Mouse (Mus musculus): ENCODE measurements around the gene Zfp524.

The Zfp524 gene

DNA sequence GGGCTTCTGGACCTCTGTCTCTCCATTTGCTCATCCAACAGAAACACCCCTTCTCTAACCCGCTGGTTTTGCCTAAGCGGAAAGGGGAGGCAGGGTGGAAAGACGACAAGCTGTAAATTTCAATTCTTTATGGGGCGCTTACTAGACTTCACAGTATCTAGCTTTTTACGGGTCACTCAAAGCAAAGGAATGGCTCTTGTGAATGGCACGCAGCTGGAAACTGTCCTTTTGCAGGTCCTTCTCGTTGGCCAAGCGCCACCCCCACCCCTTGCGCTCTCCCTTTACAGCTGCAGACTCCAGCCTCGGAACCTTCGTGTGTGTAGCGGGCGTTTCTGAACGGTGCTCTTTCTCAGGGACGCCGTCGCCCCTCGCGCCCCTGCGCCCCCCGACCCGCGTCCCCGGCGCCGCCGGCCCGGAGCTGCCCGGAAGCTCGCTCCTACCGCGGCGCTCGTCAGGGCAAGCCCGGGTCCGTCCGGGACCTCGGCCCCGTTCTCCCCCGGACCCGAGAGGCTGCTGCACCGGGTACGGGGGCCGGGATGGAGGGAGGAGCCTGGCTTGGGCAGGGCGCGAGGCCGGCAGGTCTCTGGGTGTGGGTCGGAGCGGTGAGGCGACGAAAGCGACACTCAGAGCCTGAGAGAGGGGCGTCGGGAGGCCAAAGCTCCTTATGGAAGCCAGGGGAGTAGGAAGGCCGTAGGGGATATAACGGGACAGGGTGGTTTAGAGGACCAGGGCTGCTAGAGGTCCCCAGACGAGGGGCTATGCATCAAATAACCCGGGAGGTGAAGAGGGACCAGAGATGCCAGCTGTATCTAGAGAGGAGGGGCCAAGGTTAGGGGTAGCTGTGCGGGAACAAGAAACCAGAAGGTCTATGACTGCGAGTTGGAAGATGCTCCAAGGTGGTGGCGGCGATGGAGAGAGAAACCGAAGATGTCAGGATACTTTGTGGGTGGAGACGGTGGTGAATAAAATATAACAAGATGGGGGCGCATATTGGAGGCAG is 37.3 kb downstream of the Zfp524 start, which contains the start of gene Zfp580:
Gene Zfp580, plus strand, starts transcription at position 346 of the 1,000 bp plus-strand sequence.
- DNase-seq (ENCODE audit: low spot score in 2 of 2): peak; percentile 74 to 78

- DNase-seq (ENCODE audit: low spot score in 2 of 2): no peak
Measured at GRCm38 (mm10) chr7:5052438-5052837, 38.2 kb downstream of the Zfp524 start.

DNA sequence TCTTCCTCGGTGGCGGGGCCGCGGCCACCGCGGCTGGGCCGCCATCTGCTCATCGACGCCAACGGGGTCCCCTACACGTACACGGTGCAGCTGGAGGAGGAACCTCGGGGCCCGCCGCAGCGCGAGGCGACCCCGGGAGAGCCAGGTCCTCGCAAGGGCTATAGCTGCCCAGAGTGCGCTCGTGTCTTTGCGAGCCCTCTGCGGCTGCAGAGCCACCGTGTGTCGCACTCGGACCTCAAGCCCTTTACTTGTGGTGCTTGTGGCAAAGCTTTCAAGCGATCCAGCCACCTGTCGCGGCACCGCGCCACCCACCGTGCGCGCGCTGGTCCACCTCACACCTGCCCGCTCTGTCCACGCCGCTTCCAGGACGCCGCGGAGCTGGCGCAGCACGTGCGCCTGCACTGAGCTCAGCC is 38.7 kb downstream of the Zfp524 start:
- no peak for DNase-seq (ENCODE audit: low spot score in 2 of 2)

DNA sequence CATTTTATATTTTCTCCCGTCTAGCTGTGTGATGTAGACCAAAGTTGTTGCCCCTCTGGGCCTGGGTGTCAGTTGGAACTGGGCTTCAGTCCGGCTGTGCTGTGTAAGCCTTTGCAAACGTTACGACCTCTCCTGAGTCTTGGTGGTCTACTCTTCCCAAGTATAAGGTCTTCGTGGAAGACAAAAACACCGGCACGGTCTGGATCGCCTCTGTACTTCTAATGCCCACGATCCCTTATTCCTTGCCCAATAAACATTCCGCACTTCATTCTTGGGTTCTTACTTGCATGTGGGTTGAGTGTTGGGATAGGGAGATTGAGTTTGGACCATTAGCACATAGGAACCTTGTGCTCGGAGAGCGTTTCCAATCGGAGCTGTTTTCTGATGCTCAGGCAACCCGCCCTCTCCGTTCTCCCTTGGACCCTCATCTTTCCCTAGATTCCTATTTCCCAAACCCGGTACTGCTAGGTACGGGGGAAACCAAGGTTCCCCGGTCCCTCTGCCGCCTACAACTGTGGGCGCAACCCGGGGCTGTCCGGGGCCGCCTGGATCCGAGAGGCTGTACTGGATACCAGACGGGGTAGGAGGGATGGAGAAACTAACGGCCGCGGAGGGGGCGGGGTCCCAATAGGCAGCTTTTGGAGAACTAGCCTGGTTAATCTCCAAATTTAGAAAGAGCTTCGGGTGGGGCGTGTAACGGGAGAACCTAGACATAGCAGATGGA is 39.4 kb downstream of the Zfp524 start:
- DNase-seq (ENCODE audit: low spot score in 2 of 2): no peak

DNA sequence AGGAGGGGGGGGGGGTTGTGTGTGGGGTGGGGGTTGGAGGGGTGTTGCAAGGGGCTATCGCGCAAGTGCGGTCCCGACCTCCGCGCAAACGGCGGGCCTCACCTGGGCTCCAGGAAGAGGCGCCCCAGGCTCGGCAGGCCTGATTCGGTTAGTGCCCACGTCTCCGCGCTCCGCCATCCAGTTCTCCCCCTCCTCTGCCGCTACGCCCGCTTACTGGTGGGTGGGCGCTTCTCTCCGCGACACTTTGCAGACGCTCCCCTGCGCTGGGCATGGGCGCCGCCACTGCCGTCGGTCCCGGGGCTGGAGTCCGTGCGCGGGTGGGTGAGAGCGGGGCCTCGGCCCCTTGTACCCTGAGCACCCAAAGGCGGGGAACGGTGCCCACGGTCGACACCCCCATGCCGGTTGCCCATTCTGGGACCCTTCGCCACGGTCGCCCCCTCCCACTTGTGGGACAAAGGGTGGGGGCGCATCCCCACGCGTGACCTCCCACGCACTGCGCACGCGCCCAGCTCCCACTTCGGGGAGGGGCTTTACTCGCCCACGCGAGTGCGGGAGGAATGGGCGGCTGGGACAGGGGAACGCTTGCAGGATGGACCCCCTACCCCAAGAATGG is 42.5 kb downstream of the Zfp524 start:
- DNase-seq (ENCODE audit: low spot score in 2 of 2): no peak

- DNase-seq (ENCODE audit: low spot score in 2 of 2): no peak
Measured at GRCm38 (mm10) chr7:5057381-5057780, 43.2 kb downstream of the Zfp524 start.

- DNase-seq (ENCODE audit: low spot score in 2 of 2): no peak
Measured at GRCm38 (mm10) chr7:5057804-5058203, 43.6 kb downstream of the Zfp524 start.

DNA sequence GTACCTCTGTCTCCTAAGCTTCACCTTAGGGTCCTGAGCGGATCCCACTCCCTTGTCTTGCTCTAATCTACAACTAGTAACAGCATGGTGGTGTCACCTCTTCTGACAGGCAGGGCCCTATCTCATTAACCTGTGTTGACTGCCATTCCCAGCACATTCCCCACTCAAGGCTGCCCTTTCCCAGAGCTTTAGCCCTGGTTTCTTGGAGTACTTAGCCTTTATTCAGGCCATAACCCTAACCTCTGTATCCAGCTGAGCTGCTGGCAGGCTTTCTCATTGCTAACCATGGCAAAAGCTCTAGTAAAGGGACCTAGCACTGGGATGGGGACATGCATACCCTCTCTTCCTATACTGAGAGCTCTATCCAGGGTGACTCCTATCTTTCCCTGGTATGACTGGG is 44.4 kb downstream of the Zfp524 start:
- DNase-seq (ENCODE audit: low spot score in 2 of 2): no peak

GRCm38 (mm10) chr7:5059421-5059820 is 45.2 kb downstream of the Zfp524 start:
- DNase-seq (ENCODE audit: low spot score in 2 of 2): no peak

GRCm38 (mm10) chr7:5060239-5060731 is 46.1 kb downstream of the Zfp524 start:
- peak; percentile 74 to 85 for DNase-seq (ENCODE audit: low spot score in 2 of 2)

DNA sequence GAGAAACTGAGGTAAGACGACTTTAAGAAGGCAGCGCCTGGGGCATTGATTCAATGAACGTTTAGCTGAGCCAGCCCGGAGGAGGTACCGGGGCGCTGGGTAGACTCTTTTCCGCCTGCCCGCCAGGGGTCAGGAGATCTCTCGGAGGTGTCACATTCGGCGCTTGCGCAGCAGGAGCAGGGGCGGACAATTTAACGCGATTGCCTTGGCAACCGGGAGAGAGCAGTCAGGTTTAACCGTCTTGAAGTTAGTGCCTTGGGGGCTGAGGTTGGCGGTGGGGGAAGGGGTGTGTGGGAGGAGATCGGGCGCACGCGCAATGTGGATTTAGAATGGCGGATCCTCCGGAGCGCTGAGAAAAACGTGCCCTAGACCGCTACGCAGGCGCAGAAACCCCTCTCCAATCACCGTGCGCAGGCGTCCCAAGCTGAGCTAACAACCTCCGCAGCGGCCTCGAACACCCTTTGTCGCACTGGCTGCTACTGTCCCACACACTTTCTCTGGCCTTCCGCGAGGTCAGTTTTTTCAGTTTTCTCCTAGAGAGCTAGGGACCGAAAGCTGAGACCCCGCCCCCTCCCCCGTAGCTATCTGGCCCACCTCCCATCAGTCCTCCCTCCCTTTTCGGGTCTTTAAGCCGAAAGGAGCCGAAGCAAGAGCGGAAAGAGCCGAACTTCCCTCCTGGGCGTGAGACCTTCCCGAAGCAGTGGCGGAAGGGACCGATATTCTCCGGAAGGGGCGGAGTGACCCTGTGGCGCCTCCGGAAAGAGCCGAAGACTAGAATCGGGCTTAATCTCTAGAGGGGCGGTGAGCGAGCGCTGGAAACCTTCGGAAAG is 46.9 kb downstream of the Zfp524 start:
- peak; percentile 97 to 99 for DNase-seq (ENCODE audit: low spot score in 2 of 2)

DNA sequence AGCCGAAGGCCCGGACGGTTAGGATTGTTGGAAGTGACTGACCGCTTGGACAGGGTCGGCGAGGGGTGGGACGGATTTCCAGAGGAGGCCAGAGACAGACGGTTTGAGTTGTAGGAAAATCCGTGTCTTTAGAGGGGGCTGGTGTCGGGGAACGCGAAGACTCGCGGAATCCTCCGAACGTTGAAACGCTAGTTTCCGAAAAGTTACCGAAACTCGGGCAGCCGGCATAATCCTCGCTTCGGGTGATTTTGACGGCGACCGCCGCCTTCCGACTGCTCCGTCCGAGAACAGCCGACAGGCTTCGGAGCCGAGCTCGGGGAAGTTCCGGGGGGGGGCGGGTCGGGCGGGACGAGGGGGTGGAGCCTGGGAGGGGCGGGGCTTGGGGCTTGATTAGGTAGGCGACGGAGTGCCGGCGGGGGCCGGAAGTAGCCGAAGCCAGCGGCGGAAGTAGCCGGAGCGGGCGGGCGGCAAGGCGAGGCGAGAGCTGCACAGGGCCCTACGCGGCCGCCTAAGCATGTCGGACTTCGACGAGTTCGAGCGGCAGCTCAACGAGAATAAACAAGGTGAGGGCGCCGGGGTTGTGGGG is 47.7 kb downstream of the Zfp524 start, which contains the start of gene U2af2:
Gene U2af2, plus strand, starts transcription at position 370 of the 586 bp plus-strand sequence.
- DNase-seq (ENCODE audit: low spot score in 2 of 2): peak; percentile 94 to 95

DNA sequence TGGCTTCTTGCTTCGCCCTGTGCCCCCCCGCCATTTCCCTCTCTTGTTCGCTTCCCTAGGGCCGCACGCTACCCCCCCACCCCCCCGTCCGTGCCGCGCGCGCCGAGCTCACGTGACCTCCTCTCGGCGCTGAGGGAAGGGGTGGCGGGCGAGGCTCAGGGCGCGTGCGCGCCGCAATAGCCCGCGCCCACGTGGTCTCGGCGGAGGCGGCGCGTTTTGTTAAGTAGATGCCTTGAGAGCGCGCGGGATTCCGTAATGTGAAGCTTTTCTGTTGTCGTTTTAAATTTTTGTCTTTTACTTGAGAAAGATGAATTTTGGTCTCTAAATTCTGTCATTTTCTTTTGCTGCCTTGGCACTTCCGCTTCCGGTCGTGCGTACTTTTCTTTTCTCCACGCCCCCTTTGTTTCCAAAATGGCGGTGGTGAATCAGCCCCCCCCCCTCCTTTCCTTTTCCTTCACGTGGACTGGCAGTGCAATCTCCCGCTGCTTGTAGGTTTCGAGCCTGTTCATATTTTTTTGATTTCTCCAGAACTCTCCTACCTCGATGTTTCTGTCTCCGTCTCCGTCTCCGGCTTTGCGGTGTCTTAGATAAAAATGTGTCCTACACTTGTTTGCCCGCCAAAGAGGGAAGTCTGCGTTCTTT is 48.3 kb downstream of the Zfp524 start:
- no peak for DNase-seq (ENCODE audit: low spot score in 2 of 2)

DNA sequence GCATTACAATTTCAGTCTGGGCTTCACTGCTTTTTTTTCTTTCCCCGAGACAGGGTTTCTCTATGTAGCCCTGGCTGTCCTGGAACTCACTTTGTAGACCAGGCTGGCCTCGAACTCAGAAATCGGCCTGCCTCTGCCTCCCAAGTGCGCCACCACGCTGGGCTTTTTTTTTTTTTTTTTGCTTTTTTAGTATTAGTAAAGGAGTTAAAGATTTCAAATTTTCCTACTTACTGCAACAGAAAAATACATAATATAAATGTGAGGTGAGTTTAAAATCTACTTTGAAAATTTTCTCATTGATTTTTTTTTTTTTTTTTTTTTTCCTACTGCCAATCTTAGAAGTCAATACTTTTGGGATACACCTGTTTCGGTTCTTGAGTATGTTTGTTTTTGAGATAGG is 50.7 kb downstream of the Zfp524 start:
- no peak for DNase-seq (ENCODE audit: low spot score in 2 of 2)

All from urinary bladder, postnatal 4 days (tissue).